Mouse (Mus musculus) G1E (cell line): ENCODE data around the gene Vmn1r25.
"Not testable (repeated sequence)": the region's sequence is repeated elsewhere in the genome, so short reads cannot be mapped to it uniquely, and the experiment has no call there.

ENCODE experiments used
- CTCF ChIP-seq: IDR thresholded peaks from 2 replicates; pipeline ENCODE4 v1.5.1; 2012; ENCODE audit warnings: low read depth, low read length, inconsistent platforms, mixed read lengths
- GATA1 ChIP-seq: IDR thresholded peaks from 2 replicates; pipeline ENCODE4 v1.6.1; 2012; ENCODE audit warnings: borderline replicate concordance, low read length, inconsistent platforms, mixed read lengths
- GATA2 ChIP-seq: IDR thresholded peaks from 2 replicates; pipeline ENCODE4 v1.6.1; 2012; ENCODE audit warnings: low read depth, low read length, inconsistent platforms, borderline replicate concordance
- TAL1 ChIP-seq: conservative IDR thresholded peaks from 2 replicates; pipeline ENCODE4 v1.6.1; 2012; ENCODE audit warnings: low read depth, low read length, inconsistent platforms, mixed read lengths

DNA sequence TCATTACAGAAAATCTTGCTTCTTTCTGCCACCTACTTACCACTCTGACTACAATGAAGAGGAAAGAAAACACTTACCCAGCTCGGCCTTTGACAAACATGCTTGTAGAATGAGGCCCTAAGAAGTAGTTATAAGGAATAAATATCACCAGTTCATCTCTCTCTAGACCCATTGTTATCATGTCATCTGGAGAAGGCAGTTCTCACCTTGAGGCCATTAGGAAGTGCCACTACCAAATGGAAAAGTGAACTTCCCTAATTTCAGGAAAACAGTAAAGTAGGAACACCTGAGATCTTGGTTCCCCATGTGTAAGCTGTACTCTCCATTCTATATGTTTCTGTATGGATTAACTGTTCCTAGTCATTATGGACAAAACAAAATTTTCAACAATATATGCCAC is 19.2 kb downstream of the Vmn1r25 start, which contains the start of gene Vmn1r24:
- not testable (repeated sequence) for TF ChIP-seq GATA1, CTCF, GATA2, TAL1
